Comparison of ENCODE assay signal across 11 mouse cellular contexts in the genomic region with DNA sequence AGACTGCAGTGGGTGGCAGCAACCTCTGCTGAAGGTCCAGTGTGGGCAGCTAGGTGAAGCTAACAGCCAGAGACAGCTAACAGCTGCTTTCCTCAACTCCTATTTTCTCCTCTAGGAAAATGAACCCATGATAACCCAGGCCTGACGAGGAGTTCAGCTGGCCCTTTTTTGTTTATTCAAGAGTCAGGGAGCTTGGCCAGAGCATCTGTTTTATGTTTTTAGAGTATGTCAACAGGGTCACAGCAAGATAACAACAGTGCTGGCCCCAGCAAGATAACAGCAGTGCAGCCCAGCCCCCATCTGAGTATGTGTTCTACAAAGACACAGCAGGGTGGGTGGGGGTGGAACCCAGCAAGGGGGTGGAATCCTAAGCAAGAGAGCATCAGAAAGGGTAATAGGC. TPM values are rescaled to one million over a fixed set of nuclear protein-coding genes. Genes with fewer than 3 reads are reported as not detected.
DNase-seq lines count a peak whose midpoint lies in the region; ATAC-seq and TF ChIP-seq lines count a peak whose summit lies in the region.
"Had no signal": no experiment of that assay in that cellular context is flagged by ENCODE, and none has a peak within 500 bp of the region (broad histone marks: within the 10 kb centered on the region; RNA-seq: fewer than 3 reads in every experiment).

No protein-coding gene starts in this region.

- no peak for DNase-seq in lung, embryonic 14.5 days
- DNase-seq in lung, adult 2 months, result no peak
- DNase-seq in embryonic facial prominence, embryonic 10.5 days (ENCODE audit: low spot score), result no peak
- DNase-seq in layer of hippocampus, adult 9-11 months, result no peak
- DNase-seq in cerebellum, adult 18-20 months, result no peak
- DNase-seq: gastrocnemius, postnatal 10 days; spleen, adult 18-20 months had no signal

- TF ChIP-seq POLR2A in lung, adult 2 months (IDR thresholded peaks at IDR 0.05; ENCODE audit: borderline replicate concordance, extremely low read depth, low read depth, low read length), result no peak

- no peak for TF ChIP-seq CTCF in lung, embryonic 14.5 days (IDR thresholded peaks at IDR 0.05; ENCODE audit: low read depth)
- no peak for TF ChIP-seq CTCF in lung, adult 2 months (IDR thresholded peaks at IDR 0.05; ENCODE audit: insufficient read depth, low read length)

- no peaks in the 10 kb centered on the region for H3K9me3 ChIP-seq in lung, embryonic 14.5 days (ENCODE audit: low read depth, low read length)
- no peaks in the 10 kb centered on the region for H3K9me3 ChIP-seq in embryonic facial prominence, embryonic 10.5 days
- no peaks in the 10 kb centered on the region for H3K9me3 ChIP-seq in kidney, embryonic 15.5 days (replicated peaks)
- no peaks in the 10 kb centered on the region for H3K9me3 ChIP-seq in liver, embryonic 15.5 days (replicated peaks)
- H3K9me3 ChIP-seq: midbrain, embryonic 15.5 days had no signal

- no peak overlapping the region for H3K4me2 ChIP-seq in lung, embryonic 14.5 days
- H3K4me2 ChIP-seq in kidney, embryonic 15.5 days, result no peak overlapping the region
- no peak overlapping the region for H3K4me2 ChIP-seq in liver, embryonic 15.5 days
- H3K4me2 ChIP-seq: midbrain, embryonic 15.5 days had no signal

- peak; percentile 41; the same call in 1 of the 2 replicates for ATAC-seq in lung, embryonic 14.5 days (ENCODE audit: insufficient read depth)
- peak; percentile 7 for ATAC-seq in kidney, embryonic 15.5 days (replicated peaks; ENCODE audit: low FRiP score)
- ATAC-seq in liver, embryonic 15.5 days (ENCODE audit: insufficient read depth), result peak; percentile 44
- ATAC-seq in megakaryocyte, adult 5-6 weeks (ENCODE audit: poor library complexity, severe bottlenecking), result no peak
- ATAC-seq: midbrain, embryonic 15.5 days had no signal

- H3K4me3 ChIP-seq in lung, embryonic 14.5 days (ENCODE audit: low read depth, low read length), result no peak overlapping the region
- no peak overlapping the region for H3K4me3 ChIP-seq in lung, adult 2 months (replicated peaks; ENCODE audit: extremely low read depth, low read depth, low read length)
- H3K4me3 ChIP-seq in embryonic facial prominence, embryonic 10.5 days, result no peak overlapping the region
- H3K4me3 ChIP-seq in kidney, embryonic 15.5 days (replicated peaks), result no peak overlapping the region
- H3K4me3 ChIP-seq in liver, embryonic 15.5 days (replicated peaks), result no peak overlapping the region
- H3K4me3 ChIP-seq: midbrain, embryonic 15.5 days had no signal

- H3K9ac ChIP-seq in lung, embryonic 14.5 days, result no peak overlapping the region
- H3K9ac ChIP-seq in kidney, embryonic 15.5 days, result no peak overlapping the region
- no peak overlapping the region for H3K9ac ChIP-seq in liver, embryonic 15.5 days
- H3K9ac ChIP-seq: midbrain, embryonic 15.5 days had no signal

- peaks cover 18% of the 10 kb centered on the region for H3K4me1 ChIP-seq in lung, embryonic 14.5 days (ENCODE audit: insufficient read depth)
- no peaks in the 10 kb centered on the region for H3K4me1 ChIP-seq in lung, adult 2 months (ENCODE audit: control insufficient read depth, insufficient read depth, low read length)
- H3K4me1 ChIP-seq in embryonic facial prominence, embryonic 10.5 days, result peaks cover 63% of the 10 kb centered on the region
- H3K4me1 ChIP-seq in kidney, embryonic 15.5 days, result peaks cover 89% of the 10 kb centered on the region
- H3K4me1 ChIP-seq in liver, embryonic 15.5 days (replicated peaks), result peaks cover 45% of the 10 kb centered on the region

- no peak overlapping the region; the same call in 1 of the 2 replicates for H3K27ac ChIP-seq in lung, embryonic 14.5 days (ENCODE audit: low read depth)
- peak overlapping the region; percentile 69 for H3K27ac ChIP-seq in embryonic facial prominence, embryonic 10.5 days (replicated peaks)
- peak overlapping the region; percentile 82; the same call in 1 of the 2 replicates for H3K27ac ChIP-seq in kidney, embryonic 15.5 days
- 0 out of 2 replicates have a peak overlapping the region, but pooled peaks have one; percentile 33 for H3K27ac ChIP-seq in liver, embryonic 15.5 days (replicated peaks)
- H3K27ac ChIP-seq: midbrain, embryonic 15.5 days had no signal

- WGBS in lung, embryonic 14.5 days, result 29% methylated on average over 1 of the region's 1 CpGs
- 19% methylated on average over 1 of the region's 1 CpGs for WGBS in lung, adult 2 months
- 13% methylated on average over 1 of the region's 1 CpGs for WGBS in embryonic facial prominence, embryonic 10.5 days
- WGBS in kidney, embryonic 15.5 days, result 15% methylated on average over 1 of the region's 1 CpGs
- 4% methylated on average over 1 of the region's 1 CpGs for WGBS in liver, embryonic 15.5 days (ENCODE audit: insufficient replicate concordance)

- H3K36me3 ChIP-seq in lung, embryonic 14.5 days (ENCODE audit: insufficient read depth), result no peaks in the 10 kb centered on the region
- no peaks in the 10 kb centered on the region for H3K36me3 ChIP-seq in embryonic facial prominence, embryonic 10.5 days (replicated peaks)
- no peaks in the 10 kb centered on the region for H3K36me3 ChIP-seq in kidney, embryonic 15.5 days
- H3K36me3 ChIP-seq in liver, embryonic 15.5 days (replicated peaks), result no peaks in the 10 kb centered on the region
- H3K36me3 ChIP-seq: midbrain, embryonic 15.5 days had no signal

- H3K27me3 ChIP-seq in lung, embryonic 14.5 days (ENCODE audit: insufficient read depth, low read length), result no peaks in the 10 kb centered on the region
- H3K27me3 ChIP-seq in embryonic facial prominence, embryonic 10.5 days (replicated peaks; ENCODE audit: low read depth, poor library complexity, severe bottlenecking), result no peaks in the 10 kb centered on the region; the same call in 1 of the 2 replicates
- peaks cover 8% of the 10 kb centered on the region; the same call in 1 of the 2 replicates for H3K27me3 ChIP-seq in kidney, embryonic 15.5 days
- no peaks in the 10 kb centered on the region for H3K27me3 ChIP-seq in liver, embryonic 15.5 days
- H3K27me3 ChIP-seq: midbrain, embryonic 15.5 days had no signal

RNA-seq across cellular contexts. Expression of a gene that starts 30.6 kb away (rescaled TPM):
- 4.2 and 7.5 TPM in 2 replicates for polyA plus RNA-seq in lung, embryonic 14.5 days (2014; fragmentation: Nextera tagmentation; extraction: Ambion mirVana)
- polyA plus RNA-seq in lung, adult 2 months (2012; rRNA removed), result 3.0 and 3.3 TPM in 2 replicates
- 0.60 and 0.73 TPM in 2 replicates for polyA plus RNA-seq in embryonic facial prominence, embryonic 10.5 days (2016; fragmentation: Nextera tagmentation; extraction: Ambion mirVana)
- polyA plus RNA-seq in kidney, embryonic 15.5 days (2015; fragmentation: Nextera tagmentation; extraction: Ambion mirVana), result 11.8 and 12.9 TPM in 2 replicates
- 1.2 and 1.4 TPM in 2 replicates for polyA plus RNA-seq in liver, embryonic 15.5 days (2015; fragmentation: Nextera tagmentation; extraction: Ambion mirVana)
- total RNA-seq in megakaryocyte, adult 5-6 weeks (2015), result not detected in 2 replicates
- not detected in 2 replicates for total RNA-seq in megakaryocyte, adult 5-6 weeks (2017)
